Mouse (Mus musculus) kidney, postnatal 36 days (tissue): Measurements from ENCODE around the gene Rgs14.
A peak's percentile ranks its signal among the peaks of the same experiment; 100 is the strongest.

Experiments
- DNase-seq, 2 experiments: peaks; one replicate each; pipeline ENCODE4 v3.0.0; 2021 to 2022; ENCODE audit warnings: mixed read lengths in 2 of 2

Rgs14 gene

GRCm38 (mm10) chr13:55369531-55370114 lies at the start of gene Rgs14:
TSS of gene Rgs14 (plus strand) at chr13:55369732.
- peak; percentile 8 to 25 for DNase-seq

- DNase-seq: peak in 1 of 2 experiments; percentile 46
These were observed 49.5 kb upstream of the Rgs14 start, which contains the start of gene Prelid1 for GRCm38 (mm10) chr13:55319931-55320533. TSS of gene Prelid1 (plus strand) at chr13:55320500.

- peak; percentile 91 to 94 for DNase-seq
These were observed 48.0 kb upstream of the Rgs14 start, which contains the start of gene Rab24 for GRCm38 (mm10) chr13:55321434-55322129. TSS of gene Rab24 (minus strand) at chr13:55321946.

- peak; percentile 76 to 90 for DNase-seq
These were observed 47.3 kb upstream of the Rgs14 start for GRCm38 (mm10) chr13:55322130-55322825.

- DNase-seq: peak in 1 of 2 experiments; percentile 38
These were observed 43.9 kb upstream of the Rgs14 start for GRCm38 (mm10) chr13:55325596-55325995.

GRCm38 (mm10) chr13:55327169-55327568 lies 42.4 kb upstream of the Rgs14 start:
- no peak for DNase-seq

GRCm38 (mm10) chr13:55327633-55328032 lies 41.9 kb upstream of the Rgs14 start:
- peak; percentile 90 to 92 for DNase-seq

- DNase-seq: no peak
These were observed 41.4 kb upstream of the Rgs14 start for GRCm38 (mm10) chr13:55328171-55328570.

GRCm38 (mm10) chr13:55328641-55329040 lies 40.9 kb upstream of the Rgs14 start:
- DNase-seq: no peak

GRCm38 (mm10) chr13:55329109-55329682 lies 40.3 kb upstream of the Rgs14 start:
- no peak for DNase-seq

- peak; percentile 78 to 90 for DNase-seq
These were observed 39.6 kb upstream of the Rgs14 start, which contains the start of gene Mxd3 for GRCm38 (mm10) chr13:55329683-55330566. TSS of gene Mxd3 (minus strand) at chr13:55329823.

- DNase-seq: peak in 1 of 2 experiments; percentile 23
These were observed 38.7 kb upstream of the Rgs14 start for GRCm38 (mm10) chr13:55330567-55331400.

- no peak for DNase-seq
These were observed 37.2 kb upstream of the Rgs14 start for GRCm38 (mm10) chr13:55332331-55332730.

- DNase-seq: no peak
These were observed 33.8 kb upstream of the Rgs14 start for GRCm38 (mm10) chr13:55335701-55336100.

- peak in 1 of 2 experiments; percentile 45 for DNase-seq
These were observed 32.1 kb upstream of the Rgs14 start for GRCm38 (mm10) chr13:55337341-55337975.

GRCm38 (mm10) chr13:55338131-55339054 lies 31.1 kb upstream of the Rgs14 start:
- DNase-seq: peak in 1 of 2 experiments; percentile 44

- DNase-seq: no peak
These were observed 30.3 kb upstream of the Rgs14 start for GRCm38 (mm10) chr13:55339259-55339658.

GRCm38 (mm10) chr13:55342469-55342868 lies 27.1 kb upstream of the Rgs14 start:
- no peak for DNase-seq

- DNase-seq: no peak
These were observed 25.2 kb upstream of the Rgs14 start for GRCm38 (mm10) chr13:55344286-55344685.
